ENCODE assay signal across 10 mouse cellular contexts in the genomic region with DNA sequence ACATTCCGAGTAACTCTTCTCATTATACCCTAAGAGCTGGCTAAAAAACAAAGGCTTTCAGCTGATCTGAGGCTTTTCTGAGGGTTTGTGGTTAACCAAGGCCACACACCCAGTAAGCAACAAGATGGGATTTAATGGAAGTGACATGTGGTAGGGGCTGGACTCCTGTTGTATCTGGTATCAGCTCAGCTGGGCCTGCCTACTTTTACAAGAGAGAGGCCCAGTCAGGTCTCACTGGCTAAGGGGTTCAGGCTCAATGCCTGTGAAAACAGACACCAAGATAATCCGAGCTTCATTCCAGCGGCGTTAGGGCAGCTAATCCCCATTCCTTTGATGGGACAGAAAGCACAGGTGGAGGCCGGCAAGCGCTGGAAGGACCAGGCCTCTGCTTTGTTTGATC.
DNase-seq lines count a peak whose midpoint lies in the region; ATAC-seq and TF ChIP-seq lines count a peak whose summit lies in the region.
"Had no signal": no experiment of that assay in that cellular context is flagged by ENCODE, and none has a peak within 500 bp of the region (broad histone marks: within the 10 kb centered on the region; RNA-seq: fewer than 3 reads in every experiment).

No protein-coding gene starts in this region.

- H3K79me2 ChIP-seq in heart, adult 2 months (replicated peaks; ENCODE audit: control insufficient read depth, insufficient read depth, low read length) = no peaks in the 10 kb centered on the region

- no peak overlapping the region for H3K4me3 ChIP-seq in heart, adult 2 months
- H3K4me3 ChIP-seq in embryonic facial prominence, embryonic 11.5 days (ENCODE audit: low read depth, low read length) = no peak overlapping the region
- no peak overlapping the region for H3K4me3 ChIP-seq in limb, embryonic 12.5 days (replicated peaks)
- no peak overlapping the region for H3K4me3 ChIP-seq in thymus, adult 2 months (ENCODE audit: control insufficient read depth, insufficient read depth, low read length)
- H3K4me3 ChIP-seq: forebrain, embryonic 10.5 days had no signal

- H3K27ac ChIP-seq in heart, adult 2 months = no peak overlapping the region
- no peak overlapping the region for H3K27ac ChIP-seq in embryonic facial prominence, embryonic 11.5 days (replicated peaks; ENCODE audit: low read depth, low read length)
- H3K27ac ChIP-seq in limb, embryonic 12.5 days = no peak overlapping the region
- no peak overlapping the region for H3K27ac ChIP-seq in thymus, adult 2 months (ENCODE audit: control insufficient read depth, insufficient read depth, low read length)
- H3K27ac ChIP-seq: forebrain, embryonic 10.5 days had no signal

- H3K9me3 ChIP-seq in embryonic facial prominence, embryonic 11.5 days (replicated peaks; ENCODE audit: control insufficient read depth, low read length) = no peaks in the 10 kb centered on the region
- no peaks in the 10 kb centered on the region for H3K9me3 ChIP-seq in limb, embryonic 12.5 days
- H3K9me3 ChIP-seq: forebrain, embryonic 10.5 days had no signal

- 63% methylated on average over 6 of the region's 6 CpGs for WGBS in heart, adult 2 months
- WGBS in embryonic facial prominence, embryonic 11.5 days = 27% methylated on average over 6 of the region's 6 CpGs
- 20% methylated on average over 6 of the region's 6 CpGs for WGBS in limb, embryonic 12.5 days
- WGBS in thymus, adult 2 months = 62% methylated on average over 6 of the region's 6 CpGs

- no peak overlapping the region for H3K9ac ChIP-seq in heart, adult 2 months (ENCODE audit: low read depth, low read length)
- H3K9ac ChIP-seq in embryonic facial prominence, embryonic 11.5 days (replicated peaks; ENCODE audit: low read length) = no peak overlapping the region
- H3K9ac ChIP-seq in limb, embryonic 12.5 days (replicated peaks) = no peak overlapping the region; the same call in 1 of the 2 replicates

- H3K27me3 ChIP-seq in heart, adult 2 months (ENCODE audit: control insufficient read depth, insufficient read depth, low read length) = no peaks in the 10 kb centered on the region
- no peaks in the 10 kb centered on the region for H3K27me3 ChIP-seq in embryonic facial prominence, embryonic 11.5 days (ENCODE audit: control insufficient read depth, insufficient read depth, low read length)
- no peaks in the 10 kb centered on the region for H3K27me3 ChIP-seq in limb, embryonic 12.5 days
- no peaks in the 10 kb centered on the region for H3K27me3 ChIP-seq in thymus, adult 2 months (ENCODE audit: control insufficient read depth, insufficient read depth, low read length)

- H3K4me1 ChIP-seq in heart, adult 2 months (ENCODE audit: control insufficient read depth, insufficient read depth, low read length) = no peaks in the 10 kb centered on the region; the same call in 1 of the 2 replicates
- H3K4me1 ChIP-seq in embryonic facial prominence, embryonic 11.5 days (ENCODE audit: control insufficient read depth, insufficient read depth, low read length) = no peaks in the 10 kb centered on the region
- peaks cover 23% of the 10 kb centered on the region for H3K4me1 ChIP-seq in limb, embryonic 12.5 days (replicated peaks)
- H3K4me1 ChIP-seq in thymus, adult 2 months (replicated peaks; ENCODE audit: control insufficient read depth, insufficient read depth, low read length) = no peaks in the 10 kb centered on the region

- TF ChIP-seq CTCF in heart, adult 2 months (IDR thresholded peaks at IDR 0.05) = no peak
- TF ChIP-seq CTCF in thymus, adult 2 months (IDR thresholded peaks at IDR 0.05; ENCODE audit: borderline replicate concordance, control insufficient read depth, extremely low read depth, insufficient read depth, low read length, poor library complexity) = no peak

- no peak overlapping the region for H3K4me2 ChIP-seq in embryonic facial prominence, embryonic 11.5 days (ENCODE audit: low read depth, low read length)
- no peak overlapping the region for H3K4me2 ChIP-seq in limb, embryonic 12.5 days

- H3K36me3 ChIP-seq in heart, adult 2 months (ENCODE audit: control insufficient read depth, insufficient read depth, low read length) = no peaks in the 10 kb centered on the region
- no peaks in the 10 kb centered on the region for H3K36me3 ChIP-seq in embryonic facial prominence, embryonic 11.5 days (replicated peaks; ENCODE audit: control insufficient read depth, insufficient read depth, low read depth, low read length)
- H3K36me3 ChIP-seq in limb, embryonic 12.5 days = no peaks in the 10 kb centered on the region
- H3K36me3 ChIP-seq in thymus, adult 2 months (ENCODE audit: control insufficient read depth, insufficient read depth, low read length) = no peaks in the 10 kb centered on the region
- H3K36me3 ChIP-seq: forebrain, embryonic 10.5 days had no signal

- peak; percentile 58 for DNase-seq in heart, adult 11 months
- DNase-seq in heart, adult 2 months = no peak
- peak; percentile 34 for DNase-seq in 3T3-L1 (ENCODE audit: low read depth, low spot score)
- peak; percentile 59 for DNase-seq in embryonic facial prominence, embryonic 11.5 days (ENCODE audit: low spot score)
- no peak for DNase-seq in thymus, adult 2 months
- DNase-seq in left cerebral cortex, postnatal 25 days (ENCODE audit: low spot score in 2 of 2) = no peak
- no peak for DNase-seq in cerebellum, postnatal 4 days (ENCODE audit: low spot score in 2 of 2)
- DNase-seq: retina, postnatal 1 day had no signal

- TF ChIP-seq POLR2A in heart, adult 2 months (IDR thresholded peaks at IDR 0.05; ENCODE audit: insufficient read depth, low read depth, low read length) = no peak
- TF ChIP-seq POLR2A in thymus, adult 2 months (IDR thresholded peaks at IDR 0.05; ENCODE audit: control insufficient read depth, extremely low read depth, insufficient read depth, low read length, poor library complexity) = no peak

- ATAC-seq in embryonic facial prominence, embryonic 11.5 days (replicated peaks; ENCODE audit: insufficient number of reproducible peaks, low FRiP score, low TSS enrichment, low read depth) = 0 out of 2 replicates have a peak, but pooled peaks have one; percentile 40
- 0 out of 2 replicates have a peak, but pooled peaks have one; percentile 67 for ATAC-seq in limb, embryonic 12.5 days (ENCODE audit: insufficient number of reproducible peaks, insufficient read depth, low FRiP score, low TSS enrichment, low read depth)

- no peak for TF ChIP-seq EP300 in heart, adult 2 months (IDR thresholded peaks at IDR 0.05; ENCODE audit: insufficient read depth, low read depth, low read length)

- intact Hi-C loops in heart, adult 2 months (cut with DNase I) = no loop called here
- intact Hi-C loops in left cerebral cortex, postnatal 25 days (cut with DNase I) = no loop called here

Comparison
In these comparisons a context has a peak if more than half of its experiments do, and no peak if none do; other contexts are left out.
1. DNase-seq: peak in heart, adult 11 months (single experiment), 3T3-L1 (single experiment) and embryonic facial prominence, embryonic 11.5 days (single experiment); none in heart, adult 2 months (0 of 2), thymus, adult 2 months (single experiment), left cerebral cortex, postnatal 25 days (0 of 2) and cerebellum, postnatal 4 days (0 of 2).